Mouse (Mus musculus): ENCODE measurements around the gene Vmn2r43. TPM values are rescaled to one million over a fixed set of nuclear protein-coding genes. Genes with fewer than 3 reads are reported as not detected.
"Not testable (repeated sequence)": the region's sequence is repeated elsewhere in the genome, so short reads cannot be mapped to it uniquely, and the experiment has no call there.

Vmn2r43 gene
- not detected in 2 replicates for polyA plus RNA-seq (2015; fragmentation: Nextera tagmentation; extraction: Ambion mirVana)

DNA sequence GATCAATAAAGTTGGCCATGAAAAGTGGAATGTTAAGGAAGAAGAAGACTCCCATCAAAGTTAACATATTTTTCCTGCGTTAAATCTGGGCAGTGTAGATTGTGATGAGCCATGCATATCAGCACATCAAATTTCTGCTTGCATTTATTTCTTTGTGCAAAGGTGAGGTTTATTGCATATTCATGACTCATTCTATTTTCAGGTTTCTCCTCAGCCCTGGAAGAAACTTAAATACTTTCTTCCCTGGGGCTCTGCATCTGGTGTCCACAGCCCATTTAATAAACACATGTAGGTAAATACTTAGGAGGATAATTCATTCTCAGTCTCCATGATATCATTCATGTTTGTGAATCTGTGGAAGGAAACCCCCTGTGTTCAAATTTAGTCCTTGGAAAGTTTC, at the start of gene Vmn2r43:
Gene Vmn2r43, minus strand, starts transcription at position 101 of the 400 bp plus-strand sequence.
- H3K27ac ChIP-seq; DNase-seq; H3K27me3 ChIP-seq; H3K4me3 ChIP-seq (replicated peaks); ATAC-seq (ENCODE audit: low read depth); H3K4me2 ChIP-seq; H3K4me1 ChIP-seq (replicated peaks); H3K36me3 ChIP-seq; H3K9ac ChIP-seq; H3K9me3 ChIP-seq (replicated peaks): not testable (repeated sequence)
- WGBS (ENCODE audit: insufficient replicate concordance), result no CpG with 5 or more reads among the region's 1 CpGs

DNA sequence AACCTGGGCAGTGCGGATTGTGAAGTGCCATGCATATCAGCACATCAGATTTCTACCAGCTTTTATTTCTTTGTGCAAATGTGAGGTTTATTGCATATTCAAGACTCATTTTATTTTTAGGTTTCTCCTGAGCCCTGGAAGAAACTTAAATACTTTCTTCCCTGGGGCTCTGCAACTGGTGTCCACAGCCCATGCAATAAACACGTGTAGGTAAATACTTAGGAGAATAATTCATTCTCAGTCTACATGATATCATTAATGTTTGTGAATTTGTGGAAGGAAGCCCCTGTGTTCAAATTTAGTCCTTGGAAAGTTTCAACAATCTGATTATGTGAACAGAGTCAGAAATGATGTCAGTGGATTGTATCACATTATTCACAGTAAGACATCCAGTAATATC, 60.2 kb downstream of the Vmn2r43 start, which contains the start of gene Vmn2r42:
Gene Vmn2r42, minus strand, starts transcription at position 101 of the 400 bp plus-strand sequence.
- not testable (repeated sequence) for H3K27ac ChIP-seq; H3K4me3 ChIP-seq (replicated peaks); DNase-seq; H3K27me3 ChIP-seq; H3K9ac ChIP-seq; H3K36me3 ChIP-seq; H3K4me1 ChIP-seq (replicated peaks); H3K9me3 ChIP-seq (replicated peaks); ATAC-seq (ENCODE audit: low read depth); H3K4me2 ChIP-seq
- WGBS (ENCODE audit: insufficient replicate concordance), result no CpG with 5 or more reads among the region's 2 CpGs

Other genes starting within 250 kb of the Vmn2r43 start
- not detected in 2 replicates for gene Vmn2r41, start 98.9 kb downstream of the Vmn2r43 start, polyA plus RNA-seq (2015; fragmentation: Nextera tagmentation; extraction: Ambion mirVana)
- not detected in 2 replicates for gene Vmn2r42, start 60.3 kb downstream of the Vmn2r43 start, polyA plus RNA-seq (2015; fragmentation: Nextera tagmentation; extraction: Ambion mirVana)
- not detected in 2 replicates for gene Vmn2r44, start 122.7 kb upstream of the Vmn2r43 start, polyA plus RNA-seq (2015; fragmentation: Nextera tagmentation; extraction: Ambion mirVana)
- gene Vmn2r45, start 228.5 kb upstream of the Vmn2r43 start, polyA plus RNA-seq (2015; fragmentation: Nextera tagmentation; extraction: Ambion mirVana), result not detected in 2 replicates

Measured in liver, embryonic 13.5 days (tissue).